8 mouse cellular contexts compared by ENCODE assay signal in genomic region chr2:103796861-103797466, GRCm38 (mm10). TPM values are rescaled to one million over a fixed set of nuclear protein-coding genes. Genes with fewer than 3 reads are reported as not detected.
A peak's percentile ranks its signal among the peaks of the same experiment; 100 is the strongest.
DNase-seq lines count a peak whose midpoint lies in the region; ATAC-seq and TF ChIP-seq lines count a peak whose summit lies in the region.

No protein-coding gene starts in this region.

- peak overlapping the region; percentile 99 for H3K9ac ChIP-seq in forebrain, embryonic 11.5 days (ENCODE audit: low read length)
- peak overlapping the region; percentile 99 for H3K9ac ChIP-seq in neural tube, embryonic 14.5 days (replicated peaks; ENCODE audit: low read depth, low read length)

- H3K4me2 ChIP-seq in forebrain, embryonic 11.5 days (ENCODE audit: low read depth, low read length, severe bottlenecking), result peak overlapping the region; percentile 65
- H3K4me2 ChIP-seq in neural tube, embryonic 14.5 days (ENCODE audit: low read depth, low read length), result peak overlapping the region; percentile 71

- peak overlapping the region; percentile 100 for H3K27ac ChIP-seq in forebrain, embryonic 11.5 days (ENCODE audit: low read depth, low read length)
- peak overlapping the region; percentile 100 for H3K27ac ChIP-seq in neural tube, embryonic 14.5 days (ENCODE audit: low read depth, low read length)

- no peaks in the 10 kb centered on the region for H3K9me3 ChIP-seq in E14TG2a.4 (ENCODE audit: low read length)
- no peaks in the 10 kb centered on the region for H3K9me3 ChIP-seq in forebrain, embryonic 11.5 days (ENCODE audit: control insufficient read depth, low read length)
- no peaks in the 10 kb centered on the region for H3K9me3 ChIP-seq in neural tube, embryonic 14.5 days (ENCODE audit: control insufficient read depth, low read length)

- H3K4me3 ChIP-seq in E14TG2a.4 (replicated peaks; ENCODE audit: low read length), result peak overlapping the region; percentile 98
- peak overlapping the region; percentile 97 for H3K4me3 ChIP-seq in forebrain, embryonic 11.5 days (ENCODE audit: low read depth, low read length)
- H3K4me3 ChIP-seq in neural tube, embryonic 14.5 days (ENCODE audit: low read depth, low read length), result peak overlapping the region; percentile 97

- H3K36me3 ChIP-seq in E14TG2a.4 (ENCODE audit: insufficient read depth, low read length), result peaks cover 39% of the 10 kb centered on the region
- H3K36me3 ChIP-seq in forebrain, embryonic 11.5 days (ENCODE audit: control insufficient read depth, insufficient read depth, low read length), result peaks cover 5% of the 10 kb centered on the region; the same call in 1 of the 2 replicates
- peaks cover 4% of the 10 kb centered on the region for H3K36me3 ChIP-seq in neural tube, embryonic 14.5 days (ENCODE audit: control insufficient read depth, insufficient read depth, low read length)

- no peak for TF ChIP-seq CTCF in E14TG2a.4 (conservative IDR thresholded peaks at IDR 0.05; ENCODE audit: low read length)

- 2% methylated on average over 45 of the region's 72 CpGs for WGBS in forebrain, embryonic 11.5 days
- WGBS in neural tube, embryonic 14.5 days, result under 1% methylated on average over 46 of the region's 72 CpGs

- intact Hi-C loops in heart, postnatal 10 days (cut with DNase I), result loop anchor here (2.0 kb wide), 2 partner anchors 36 to 52 kb away; partner anchors contain the start of gene Nat10

- DNase-seq in c-Kit-negative CD71-positive TER-119-positive erythroid progenitor cells, embryonic 14.5 days (ENCODE audit: low read depth, low spot score), result peak; percentile 48
- DNase-seq in forebrain, embryonic 11.5 days (ENCODE audit: low spot score), result peak; percentile 95
- peak; percentile 85 to 88 for DNase-seq in heart, postnatal 10 days
- peak; percentile 60 to 76 for DNase-seq in layer of hippocampus, adult 18-20 months (ENCODE audit: low spot score in 2 of 2)
- DNase-seq in lung, adult 18-20 months, result peak; percentile 76 to 82
- peak; percentile 87 for DNase-seq in testis, postnatal 14 days (ENCODE audit: low spot score)

- no peaks in the 10 kb centered on the region for H3K27me3 ChIP-seq in E14TG2a.4 (ENCODE audit: insufficient read depth, low read length)
- no peaks in the 10 kb centered on the region for H3K27me3 ChIP-seq in forebrain, embryonic 11.5 days (ENCODE audit: control insufficient read depth, insufficient read depth, low read length)
- H3K27me3 ChIP-seq in neural tube, embryonic 14.5 days (ENCODE audit: control insufficient read depth, insufficient read depth, low read length), result no peaks in the 10 kb centered on the region

- peaks cover 40% of the 10 kb centered on the region for H3K4me1 ChIP-seq in E14TG2a.4 (replicated peaks; ENCODE audit: low read depth, low read length)
- 0 out of 2 replicates have a peak, but pooled peaks cover 6% of the 10 kb centered on the region for H3K4me1 ChIP-seq in forebrain, embryonic 11.5 days (replicated peaks; ENCODE audit: control insufficient read depth, insufficient read depth, low read length)
- peaks cover 19% of the 10 kb centered on the region for H3K4me1 ChIP-seq in neural tube, embryonic 14.5 days (ENCODE audit: control insufficient read depth, insufficient read depth, low read length)

- peak; percentile 67 for ATAC-seq in forebrain, embryonic 11.5 days (replicated peaks; ENCODE audit: low FRiP score)
- peak; percentile 75 for ATAC-seq in neural tube, embryonic 14.5 days (ENCODE audit: low read depth)

RNA-seq across cellular contexts. Expression of gene Caprin1, which starts 0.5 kb away (rescaled TPM):
- 638 and 649 TPM in 2 replicates for polyA plus RNA-seq in forebrain, embryonic 11.5 days (2014; fragmentation: Nextera tagmentation; extraction: Ambion mirVana)
- total RNA-seq in heart, postnatal 10 days (2021), result 100 to 1,000 TPM; 228 to 246 TPM
- total RNA-seq in layer of hippocampus, adult 18-20 months (2021), result 100 to 1,000 TPM; 308 to 313 TPM
- polyA plus RNA-seq in neural tube, embryonic 14.5 days (2014; fragmentation: Nextera tagmentation; extraction: Ambion mirVana), result 397 and 480 TPM in 2 replicates

RNA-seq across cellular contexts. Expression of gene Nat10, which starts 35.9 kb away (rescaled TPM):
- polyA plus RNA-seq in forebrain, embryonic 11.5 days (2014; fragmentation: Nextera tagmentation; extraction: Ambion mirVana), result 31.3 and 38.5 TPM in 2 replicates
- 10 to 100 TPM; 17.6 to 20.7 TPM for total RNA-seq in heart, postnatal 10 days (2021)
- 10 to 100 TPM; 30.3 to 33.3 TPM for total RNA-seq in layer of hippocampus, adult 18-20 months (2021)
- polyA plus RNA-seq in neural tube, embryonic 14.5 days (2014; fragmentation: Nextera tagmentation; extraction: Ambion mirVana), result 21.9 and 22.7 TPM in 2 replicates

Comparison
In these comparisons a context has a peak if more than half of its experiments do, and no peak if none do; other contexts are left out.
1. Peak in every context shown above with its lines: DNase-seq, ATAC-seq, H3K4me3 ChIP-seq and H3K27ac ChIP-seq.